Mouse (Mus musculus) heart, adult 2 months (tissue): ENCODE results near the gene Grhl3.

ENCODE experiments used
- CTCF ChIP-seq: fragments of 200-600 bp; IDR thresholded peaks from 2 replicates; pipeline ENCODE4 v1.8.1; 2022; ENCODE audit warnings: antibody characterized with exemption, mild to moderate bottlenecking, moderate library complexity
- EP300 ChIP-seq: fragments of 200-500 bp; IDR thresholded peaks from 2 replicates; pipeline ENCODE4 v1.6.1; 2011; ENCODE audit warnings: low read depth, low read length, control low read depth; ENCODE audit not compliant: insufficient read depth
- POLR2A ChIP-seq: fragments of 200-500 bp; IDR thresholded peaks from 2 replicates; pipeline ENCODE4 v1.6.1; 2011; ENCODE audit warnings: mild to moderate bottlenecking, low read depth, low read length, control low read depth; ENCODE audit not compliant: insufficient read depth

- no peak for TF ChIP-seq CTCF
- no peak for TF ChIP-seq POLR2A
- TF ChIP-seq EP300: no peak
Measured at GRCm38 (mm10) chr4:135548108-135548507, 25.3 kb downstream of the Grhl3 start.
